Mouse (Mus musculus) hindlimb bud, embryonic 11.5 days (tissue): ENCODE data around the gene Iscu.

ENCODE experiments used
- DNase-seq: peaks from one replicate; pipeline ENCODE4 v3.0.0-alpha.2; 2012; ENCODE audit warnings: low read depth, low spot score; ENCODE audit errors: extremely low spot score

The Iscu gene

GRCm38 (mm10) chr5:113772450-113772895 is at the start of gene Iscu, which contains the start of gene Sart3:
TSS of gene Iscu (plus strand) at chr5:113772748.
TSS of gene Sart3 (minus strand) at chr5:113772510.
- peak; percentile 86 for DNase-seq

DNA sequence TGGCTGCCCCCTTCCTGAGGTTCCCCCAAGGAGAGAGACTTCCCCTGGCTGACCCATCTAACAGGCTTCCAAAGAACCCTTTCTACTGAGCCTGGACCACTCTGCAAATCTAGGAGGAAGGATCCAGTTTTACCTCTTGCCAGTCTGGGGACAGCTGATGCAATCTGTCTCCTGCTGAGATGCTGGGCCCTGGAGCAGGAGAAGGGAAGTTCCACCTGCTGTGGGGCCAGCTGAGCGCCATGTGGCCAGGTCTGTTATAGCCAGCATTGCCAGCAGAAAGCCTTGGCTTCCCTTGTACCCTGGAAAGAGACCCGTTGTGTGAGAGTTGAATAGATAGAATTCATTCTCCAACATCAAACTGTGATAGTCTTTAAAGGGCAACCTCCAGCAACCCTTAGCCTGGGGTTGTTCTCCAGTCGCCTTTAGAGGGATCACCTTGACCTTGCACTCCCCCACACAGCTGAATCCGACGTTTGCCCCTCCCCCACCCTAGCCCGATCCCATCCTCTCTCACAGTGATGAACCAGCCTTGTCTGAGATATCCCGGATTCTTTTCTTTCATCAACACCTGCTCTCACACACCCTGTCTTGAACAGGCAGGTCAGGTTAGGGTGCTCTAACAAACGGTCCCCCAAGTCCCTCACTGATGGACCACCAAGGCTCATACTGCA is 48.8 kb upstream of the Iscu start:
- no peak for DNase-seq

DNA sequence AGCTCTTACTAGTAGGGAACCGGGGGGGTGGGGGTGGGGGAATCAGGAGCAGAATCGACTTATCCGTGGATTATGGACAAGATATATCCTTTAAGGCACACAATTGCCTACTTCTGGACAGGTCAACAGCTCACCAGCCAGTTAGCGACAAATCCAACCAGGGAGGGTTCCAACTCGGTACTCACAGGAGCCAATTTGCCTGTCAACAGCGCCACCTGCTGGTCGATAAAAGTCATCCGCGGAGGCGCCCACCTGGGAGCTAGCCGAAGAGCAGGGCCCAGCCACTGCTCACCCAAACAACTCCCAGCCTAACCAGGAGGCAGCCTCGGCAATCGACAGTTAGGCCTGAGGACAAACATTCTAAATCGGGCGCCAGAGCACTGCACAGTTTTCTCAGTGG is 48.1 kb upstream of the Iscu start, which contains the start of gene 1700069L16Rik:
1700069L16Rik (minus strand) TSS at position 327 of the 400 bp plus-strand sequence.
- peak; percentile 70 for DNase-seq

DNA sequence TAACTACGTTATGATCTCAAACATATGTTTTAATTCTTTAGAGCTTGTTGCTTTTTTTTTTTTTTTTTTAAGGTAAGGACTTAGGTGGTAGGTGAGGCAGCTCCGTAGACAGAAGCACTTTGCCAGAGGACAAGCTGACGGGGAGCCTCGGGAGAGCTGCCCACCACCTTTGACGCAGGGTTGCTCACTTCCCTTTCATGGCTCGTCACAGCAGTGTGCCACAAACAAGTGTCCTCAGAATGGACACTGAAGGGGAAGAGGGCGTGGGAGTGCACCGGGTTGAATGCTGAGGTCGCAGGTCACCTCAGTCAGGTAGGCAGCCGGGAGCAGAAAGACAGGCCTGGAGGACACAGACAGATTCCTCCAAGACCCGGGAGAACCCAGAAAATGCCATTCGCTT is 47.1 kb upstream of the Iscu start:
- DNase-seq: no peak

GRCm38 (mm10) chr5:113726618-113727017 is 45.9 kb upstream of the Iscu start:
- DNase-seq: no peak

DNA sequence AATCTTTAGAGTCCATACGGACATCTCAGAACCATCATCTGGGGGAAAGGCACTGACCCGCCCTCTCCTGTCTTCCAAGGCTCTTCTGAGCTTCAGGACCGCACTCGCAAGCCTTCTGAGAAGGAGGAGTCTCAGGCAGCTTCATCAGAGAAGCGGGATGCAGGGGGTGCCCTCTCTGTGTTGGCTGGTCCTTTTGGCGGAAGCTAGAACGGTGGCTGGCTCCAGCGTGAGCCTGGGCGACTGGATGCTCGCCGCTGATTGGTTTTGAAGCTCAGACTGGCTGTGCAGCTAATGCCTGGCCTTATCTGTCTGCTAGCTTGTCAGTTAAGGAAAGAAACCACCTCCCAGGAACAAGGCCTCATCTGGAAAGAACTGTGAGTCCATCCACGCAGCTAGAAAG is 45.3 kb upstream of the Iscu start:
- no peak for DNase-seq

DNA sequence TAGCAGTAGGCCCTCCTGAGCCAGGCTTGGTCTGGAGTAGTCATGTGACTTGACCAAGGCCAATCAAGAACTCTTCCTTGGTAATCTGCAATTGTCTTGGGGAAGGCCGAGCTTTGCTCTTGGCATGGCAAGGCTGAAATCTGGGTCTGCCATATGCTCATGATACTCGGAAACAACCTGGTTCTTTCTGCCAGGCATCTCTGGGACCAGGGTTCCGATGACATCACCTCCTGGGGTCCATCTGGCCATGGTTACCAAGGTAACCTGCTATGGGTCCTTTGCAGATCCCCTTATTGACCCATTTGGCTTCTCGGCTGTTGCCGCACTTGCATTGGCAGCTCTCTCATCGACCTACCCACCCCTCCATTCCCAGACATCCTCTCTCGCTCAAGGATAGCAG is 44.5 kb upstream of the Iscu start:
- no peak for DNase-seq

GRCm38 (mm10) chr5:113728691-113729090 is 43.9 kb upstream of the Iscu start:
- DNase-seq: no peak

DNA sequence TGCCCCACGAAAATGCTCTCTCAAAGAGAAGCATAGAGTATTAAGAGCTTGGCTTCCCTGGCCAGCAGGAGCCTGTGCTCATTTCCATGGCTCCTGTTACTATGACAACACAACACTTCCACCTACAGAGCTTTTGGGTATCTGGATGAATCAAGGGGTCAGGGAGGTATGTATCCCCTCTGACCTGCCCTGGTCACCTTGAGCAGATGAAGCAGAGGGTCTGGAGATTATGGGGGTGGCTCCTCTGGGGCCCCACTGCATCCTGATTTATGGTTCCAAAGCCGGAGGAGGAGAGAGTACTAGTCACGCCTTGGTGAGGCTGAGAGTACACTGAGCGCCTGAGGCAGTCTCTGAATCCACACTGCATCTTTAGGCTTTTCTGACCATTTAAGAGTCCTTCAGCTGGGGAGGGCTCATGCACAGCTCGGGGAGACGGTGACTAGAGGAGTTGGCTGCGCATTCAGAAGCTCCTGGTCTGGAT is 41.9 kb upstream of the Iscu start:
- no peak for DNase-seq

GRCm38 (mm10) chr5:113731174-113731573 is 41.4 kb upstream of the Iscu start:
- DNase-seq: no peak

- no peak for DNase-seq
These were observed 40.4 kb upstream of the Iscu start for GRCm38 (mm10) chr5:113732182-113732581.

- no peak for DNase-seq
These were observed 38.2 kb upstream of the Iscu start for GRCm38 (mm10) chr5:113734376-113734775.

GRCm38 (mm10) chr5:113735023-113735344 is 37.6 kb upstream of the Iscu start:
- DNase-seq: no peak

DNA sequence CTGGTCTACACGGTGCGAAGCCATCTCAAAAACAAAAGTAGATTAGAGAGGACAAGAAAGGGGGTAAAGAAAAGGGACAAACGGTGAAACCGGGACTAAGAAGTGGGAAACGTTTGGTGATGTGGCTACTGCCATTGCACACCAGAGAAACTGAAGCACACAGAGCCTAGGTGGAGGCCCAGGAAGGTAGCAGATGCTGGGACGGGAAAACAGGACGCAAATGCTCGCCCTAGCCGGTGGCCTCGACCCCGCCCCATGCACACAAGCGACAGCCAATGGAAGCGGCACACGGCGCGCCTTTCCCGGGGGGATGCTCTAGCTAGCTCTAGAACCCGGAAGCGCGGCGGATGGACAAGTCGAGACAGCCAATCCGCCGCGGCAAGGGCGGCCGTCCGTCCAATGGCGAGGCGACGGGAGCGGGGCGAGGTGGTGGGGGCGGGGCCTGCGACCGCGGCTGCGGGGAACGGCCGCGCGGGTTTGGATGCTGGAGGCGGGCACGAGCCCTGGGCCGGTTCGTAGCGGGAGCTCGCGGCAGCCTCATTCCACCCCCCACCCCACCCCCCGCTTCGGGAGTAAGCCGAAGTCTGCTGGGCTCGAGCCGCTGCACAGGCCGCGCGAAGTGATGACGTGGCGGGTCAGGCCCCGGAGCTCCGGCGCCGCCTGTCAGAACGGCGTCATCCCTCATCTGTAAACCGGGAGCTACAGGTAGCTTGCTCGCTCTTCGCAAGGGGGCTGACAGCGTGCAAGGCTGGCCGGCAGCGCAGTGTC is 37.0 kb upstream of the Iscu start, which contains the start of gene Ficd:
Ficd (plus strand) TSS at position 459 of the 768 bp plus-strand sequence.
- peak; percentile 84 for DNase-seq

- DNase-seq: no peak
These were observed 36.4 kb upstream of the Iscu start for GRCm38 (mm10) chr5:113736113-113736502.

DNA sequence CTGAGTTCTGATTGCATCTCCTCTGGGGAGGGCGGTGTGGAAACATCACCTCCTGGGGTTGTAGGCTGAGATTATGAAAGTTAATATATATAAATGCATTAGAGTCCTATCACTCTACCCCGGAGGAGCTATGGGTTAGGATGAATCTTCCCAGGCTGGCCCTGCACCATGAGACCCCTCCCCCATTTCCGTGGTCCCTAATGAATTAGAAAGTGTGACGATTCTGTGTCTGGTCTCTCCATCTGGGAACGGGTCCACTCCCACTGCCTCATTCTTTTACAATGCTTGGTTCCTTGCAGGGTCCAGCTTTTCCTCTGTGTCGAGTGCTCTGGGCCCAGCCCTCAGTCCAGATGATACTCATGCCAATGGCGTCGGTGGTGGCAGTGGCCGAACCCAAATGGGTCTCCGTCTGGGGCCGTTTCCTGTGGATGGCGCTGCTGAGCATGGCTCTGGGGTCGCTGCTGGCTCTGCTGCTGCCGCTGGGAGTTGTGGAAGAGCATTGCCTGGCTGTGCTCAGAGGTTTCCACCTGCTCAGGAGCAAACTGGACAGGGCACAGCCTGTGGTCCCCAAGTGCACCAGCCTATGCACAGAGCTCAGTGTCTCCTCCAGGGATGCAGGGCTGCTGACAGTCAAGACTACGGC is 35.9 kb upstream of the Iscu start:
- DNase-seq: no peak

GRCm38 (mm10) chr5:113737607-113738237 is 34.8 kb upstream of the Iscu start:
- DNase-seq: no peak

DNA sequence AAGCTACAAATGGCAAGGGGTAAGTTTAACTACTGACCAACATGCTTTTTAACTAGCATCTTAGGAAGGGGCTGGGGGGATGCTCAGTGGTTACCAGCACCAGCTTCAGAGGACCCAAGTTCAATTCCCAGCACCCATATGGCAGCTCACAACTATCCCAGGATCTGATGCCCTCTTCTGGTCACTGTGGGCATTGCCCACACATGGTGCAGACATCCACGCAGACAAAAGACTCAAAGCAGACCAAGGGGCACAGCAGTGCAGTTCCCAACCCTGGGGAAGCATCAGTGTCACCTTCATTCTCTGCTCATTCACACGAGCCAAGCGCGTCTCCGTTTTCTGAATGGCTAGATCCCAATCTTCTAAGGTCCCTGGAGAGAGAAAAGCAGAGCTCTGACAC is 24.9 kb upstream of the Iscu start:
- no peak for DNase-seq

DNA sequence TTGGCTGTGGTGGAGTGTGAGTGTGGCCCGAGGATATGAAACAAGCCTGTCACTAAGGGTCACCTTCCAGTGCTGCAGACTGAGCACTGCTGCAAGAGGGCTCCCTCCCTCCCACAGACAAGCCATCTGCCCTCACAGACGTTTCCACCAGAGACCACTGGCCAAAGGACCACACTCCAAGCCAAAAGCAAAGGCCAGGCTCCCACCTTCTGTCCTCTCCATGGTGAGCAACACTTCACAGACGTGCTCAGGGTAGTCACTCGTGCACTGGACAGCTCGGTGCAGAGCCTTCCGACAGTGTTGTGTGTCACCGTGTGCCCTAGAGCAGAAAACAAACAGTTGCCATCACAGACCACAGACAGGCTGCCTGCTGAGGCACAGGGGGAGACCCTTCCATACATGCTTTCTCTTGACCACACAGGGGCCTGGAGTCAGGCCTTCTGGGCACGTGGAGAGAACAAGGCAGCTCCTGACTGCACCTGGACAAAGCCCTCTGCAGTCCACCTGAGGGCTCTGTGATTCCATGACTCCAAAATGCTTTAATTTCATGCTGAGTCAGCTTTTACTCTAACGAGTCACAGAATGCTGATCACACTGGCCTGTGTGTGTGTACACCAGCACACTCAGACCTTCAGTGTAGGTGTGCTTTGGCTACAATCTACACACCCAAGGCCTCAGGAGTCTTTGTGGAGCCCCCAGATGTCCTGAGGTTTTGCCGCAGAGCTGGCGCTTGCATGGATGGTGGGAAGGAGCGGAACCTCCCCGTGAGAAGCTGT is 23.8 kb upstream of the Iscu start:
- no peak for DNase-seq

DNA sequence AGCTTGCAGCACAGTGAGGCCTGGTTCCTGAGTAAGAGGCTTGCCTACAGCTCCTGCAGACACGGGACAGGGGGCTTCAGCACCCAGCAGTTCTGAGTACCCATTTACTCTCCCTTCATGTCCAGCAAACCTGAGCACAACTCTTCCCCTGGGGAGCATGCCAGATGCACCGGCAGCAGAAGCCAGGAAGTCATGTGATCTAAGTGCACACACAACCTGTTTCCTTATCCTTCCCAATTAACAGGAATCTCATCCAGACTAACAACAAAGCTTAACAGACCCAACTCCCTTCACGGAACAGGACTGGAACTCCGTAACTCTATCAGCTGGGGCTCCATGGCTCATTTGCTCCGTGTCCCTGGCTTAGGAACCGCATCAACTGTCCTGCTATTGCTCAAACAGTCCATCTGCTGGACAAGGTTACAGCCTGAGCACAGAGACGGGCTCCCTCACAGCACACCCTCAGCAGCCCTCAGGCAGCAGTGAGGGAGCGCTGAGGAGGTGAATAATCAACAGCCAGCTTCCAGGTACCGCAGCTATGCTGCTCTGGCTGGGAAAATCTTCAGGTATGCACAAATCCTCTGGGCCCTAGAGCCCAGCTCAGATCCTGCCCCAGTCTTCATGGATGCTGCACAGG is 20.9 kb upstream of the Iscu start:
- no peak for DNase-seq
